Mouse (Mus musculus) forebrain, embryonic 12.5 days (tissue): ENCODE results near the gene Gtf2ird2. TPM values are rescaled to one million over a fixed set of nuclear protein-coding genes. Genes with fewer than 3 reads are reported as not detected.

Experiments used
- polyA plus RNA-seq: library from polyadenylated mRNA; unstranded; fragments of >200 nt; fragmentation: Nextera tagmentation; extraction: Ambion mirVana; gene quantifications from 2 replicates; pipeline ENCODE4 v1.2.1, GENCODE M21; 2016

The Gtf2ird2 gene
- polyA plus RNA-seq, 1 experiment from 2014 or later, result 11.6 TPM

Other genes starting within 250 kb of the Gtf2ird2 start
- 19.4 and 23.1 TPM in 2 replicates for gene Castor2, start 84.3 kb upstream of the Gtf2ird2 start, polyA plus RNA-seq
- 29.4 TPM in 2 replicates for gene Rcc1l, start 7.2 kb upstream of the Gtf2ird2 start, polyA plus RNA-seq
- 1.4 and 2.0 TPM in 2 replicates for gene Ncf1, start 45.6 kb downstream of the Gtf2ird2 start, polyA plus RNA-seq
- 245 and 247 TPM in 2 replicates for gene Gtf2i, start 130.7 kb downstream of the Gtf2ird2 start, polyA plus RNA-seq